Mouse (Mus musculus): ENCODE data around the gene Gm5737.

The Gm5737 gene

DNA sequence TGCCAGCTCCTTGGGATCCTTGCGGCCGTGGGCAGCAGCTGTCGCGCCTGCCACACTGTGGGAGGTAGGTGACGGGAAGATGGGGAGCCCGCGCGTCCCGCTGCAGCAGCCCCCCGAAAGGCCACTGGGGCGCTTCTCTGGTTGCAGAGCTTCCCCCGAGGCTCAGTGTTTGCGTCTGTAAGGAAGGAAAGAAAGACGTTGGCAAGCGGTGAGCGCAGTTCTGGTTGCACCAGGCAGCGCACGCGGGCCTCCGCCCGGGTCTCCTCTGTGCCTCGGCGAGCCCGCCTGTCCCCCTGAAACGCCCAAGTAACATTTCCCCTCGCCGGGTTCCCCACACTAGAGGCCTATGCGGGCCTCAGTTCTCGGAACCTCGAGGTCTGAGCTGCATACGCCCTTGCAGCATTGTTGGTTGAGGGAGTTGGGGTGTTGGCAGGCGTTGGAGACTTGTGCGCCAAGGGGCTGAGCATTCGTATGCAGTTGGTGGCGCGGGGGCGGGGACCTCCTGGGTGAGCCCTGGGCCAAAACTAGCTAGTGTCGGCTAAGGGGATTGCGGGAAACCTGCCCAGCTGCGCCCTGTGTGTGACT lies 31.0 kb downstream of the Gm5737 start:
- peak; percentile 49 to 62 for DNase-seq

DNA sequence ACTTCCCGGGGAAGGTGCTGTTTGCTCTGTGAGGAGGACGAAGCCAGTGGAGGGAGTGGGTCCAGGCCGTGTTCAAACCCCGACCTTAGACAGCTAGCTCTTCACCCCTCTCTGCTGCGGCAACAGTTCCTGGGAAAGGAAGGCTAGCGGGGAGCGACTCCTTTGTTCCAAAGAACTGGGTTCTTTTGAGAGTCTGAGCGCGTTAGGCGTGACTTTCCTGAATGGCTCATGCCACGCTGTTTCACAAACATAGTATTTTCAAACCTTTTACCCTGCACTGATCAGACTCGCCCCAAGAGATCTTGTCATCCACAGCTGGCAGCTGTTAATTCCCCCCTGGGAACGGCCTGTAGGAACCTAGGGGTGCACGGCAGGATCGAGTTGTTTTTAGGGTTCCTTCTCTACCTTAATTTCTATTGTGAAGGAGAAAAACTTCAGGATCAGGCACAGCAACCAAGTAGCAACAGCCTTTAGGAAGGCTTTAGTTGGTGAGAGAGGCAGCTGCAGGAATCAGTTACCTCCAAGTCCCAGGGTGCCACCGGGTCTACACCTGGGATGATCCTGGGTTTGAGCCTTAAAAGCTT lies 31.8 kb downstream of the Gm5737 start:
- DNase-seq = no peak

DNA sequence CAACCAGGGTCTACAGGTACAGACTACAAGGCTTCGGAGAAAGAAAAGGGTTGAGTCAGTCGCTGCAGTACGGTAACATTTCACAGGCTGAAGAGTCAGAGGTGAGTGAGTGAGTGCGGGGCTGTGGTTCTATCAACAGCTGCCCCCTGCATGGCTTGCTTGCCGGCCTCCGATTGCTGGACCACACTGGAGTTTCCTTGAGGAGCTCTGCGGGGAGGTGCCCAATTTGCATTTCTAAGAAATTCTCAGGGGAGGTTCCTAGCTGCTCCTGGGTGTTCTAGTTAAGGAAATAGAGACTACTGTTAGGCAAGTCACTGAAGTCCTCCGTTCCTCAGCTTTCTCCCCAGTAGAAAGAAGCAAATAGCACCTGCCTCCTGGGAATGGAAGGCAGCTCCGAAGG lies 32.5 kb downstream of the Gm5737 start:
- no peak for DNase-seq

DNA sequence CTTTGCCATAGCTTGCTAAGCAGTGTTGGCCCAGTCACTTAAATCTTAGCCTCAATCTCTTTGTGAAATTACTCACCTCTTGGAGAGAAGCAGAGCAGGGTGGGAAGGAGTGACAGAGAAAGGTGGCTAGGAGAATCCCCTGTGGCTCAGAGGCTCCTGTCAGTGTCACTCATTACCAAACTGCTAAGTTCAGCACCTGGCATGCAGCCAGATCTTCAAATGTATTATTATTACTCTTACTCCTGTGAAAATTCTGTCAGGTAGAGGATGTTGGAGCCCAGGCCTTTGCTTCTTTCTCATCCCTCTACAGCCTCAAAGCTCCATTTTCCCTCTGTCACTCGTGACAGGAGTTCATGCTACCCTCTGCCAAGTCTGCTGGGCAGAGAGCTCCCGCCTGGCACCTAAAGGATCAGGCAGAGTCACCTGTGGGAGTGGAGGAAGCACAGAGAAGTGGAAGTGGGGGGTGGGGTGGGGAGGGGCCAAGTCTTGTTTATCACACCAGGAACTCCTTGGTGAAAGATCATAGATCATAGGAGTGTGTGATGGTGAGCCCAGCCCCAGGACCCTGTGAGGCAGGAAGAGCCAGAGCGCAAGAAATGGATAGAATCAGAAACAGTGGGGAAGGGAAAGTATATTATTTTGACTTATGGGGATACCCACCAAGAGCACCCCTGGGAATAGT lies 36.8 kb downstream of the Gm5737 start:
- DNase-seq = no peak

DNA sequence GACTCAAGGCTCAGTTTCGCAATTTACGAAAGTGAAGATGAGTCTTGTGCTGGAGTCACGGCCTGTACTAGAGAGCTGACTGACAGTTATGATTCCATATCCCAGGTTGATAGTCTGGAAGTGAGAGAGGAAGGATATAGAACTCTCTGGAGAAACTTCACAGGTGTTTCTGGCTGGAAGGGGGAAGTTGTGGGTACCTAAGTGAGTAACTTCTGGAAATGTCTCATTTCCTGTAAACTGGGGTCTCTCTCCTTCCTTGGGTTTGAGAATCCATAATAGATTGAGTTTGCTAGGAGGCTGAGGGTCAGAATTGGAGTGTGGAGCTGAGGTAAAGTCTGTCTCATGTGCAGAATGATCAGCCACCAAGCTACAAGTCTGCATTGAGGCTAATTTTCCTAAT lies 38.0 kb downstream of the Gm5737 start:
- DNase-seq = no peak

DNA sequence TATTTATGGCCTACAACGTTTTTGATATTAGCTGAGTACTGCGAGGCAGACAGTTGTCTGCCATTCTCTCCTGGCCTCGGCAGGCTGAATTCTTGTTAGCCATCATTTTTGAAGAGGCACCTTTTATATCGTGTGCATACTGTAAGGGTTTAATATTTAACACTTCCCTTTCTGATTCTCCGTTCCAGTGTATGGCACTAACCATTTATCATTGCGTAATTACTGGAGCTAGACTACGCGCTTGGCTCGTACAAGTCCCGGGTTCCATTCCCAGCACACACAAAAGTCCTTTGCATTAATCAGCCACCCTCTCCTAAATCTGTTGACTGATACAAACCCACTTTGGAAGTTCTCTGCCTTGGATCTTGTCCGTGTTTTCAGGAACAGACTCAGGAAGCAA lies 47.7 kb downstream of the Gm5737 start:
- DNase-seq = no peak

DNA sequence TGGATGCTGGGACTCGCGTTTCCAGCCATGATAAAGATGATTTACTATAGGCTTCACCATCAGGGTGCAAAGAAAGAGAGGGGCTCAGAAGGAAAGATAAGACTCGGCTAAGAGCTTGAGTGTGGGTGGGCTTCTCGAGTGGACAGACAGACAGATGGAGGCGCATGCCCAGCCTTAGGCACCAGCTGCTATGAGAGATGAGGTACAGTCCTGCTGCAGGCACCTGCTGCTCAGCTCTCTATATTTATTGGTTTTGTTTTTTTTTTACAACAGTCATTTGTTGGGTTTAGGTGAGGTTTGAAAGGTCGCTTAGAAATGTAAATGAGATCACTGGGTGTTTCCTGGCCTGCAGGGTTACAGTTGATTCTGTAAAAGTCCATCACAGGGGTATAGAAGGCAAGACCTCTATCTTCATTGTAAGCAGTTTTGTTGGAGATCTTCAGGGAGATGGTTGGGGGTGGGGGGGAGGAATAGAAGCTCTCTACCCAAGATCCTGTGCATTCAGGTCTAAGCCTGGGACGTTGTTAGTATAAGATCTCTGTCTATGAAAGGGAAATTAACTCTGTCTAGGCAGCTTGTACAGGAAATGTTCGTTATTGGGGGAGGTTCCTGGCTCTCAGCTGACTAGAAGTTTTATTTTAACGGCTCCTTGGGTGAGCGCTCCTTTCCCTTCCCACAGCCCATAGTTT lies 48.8 kb downstream of the Gm5737 start:
- no peak for DNase-seq

DNA sequence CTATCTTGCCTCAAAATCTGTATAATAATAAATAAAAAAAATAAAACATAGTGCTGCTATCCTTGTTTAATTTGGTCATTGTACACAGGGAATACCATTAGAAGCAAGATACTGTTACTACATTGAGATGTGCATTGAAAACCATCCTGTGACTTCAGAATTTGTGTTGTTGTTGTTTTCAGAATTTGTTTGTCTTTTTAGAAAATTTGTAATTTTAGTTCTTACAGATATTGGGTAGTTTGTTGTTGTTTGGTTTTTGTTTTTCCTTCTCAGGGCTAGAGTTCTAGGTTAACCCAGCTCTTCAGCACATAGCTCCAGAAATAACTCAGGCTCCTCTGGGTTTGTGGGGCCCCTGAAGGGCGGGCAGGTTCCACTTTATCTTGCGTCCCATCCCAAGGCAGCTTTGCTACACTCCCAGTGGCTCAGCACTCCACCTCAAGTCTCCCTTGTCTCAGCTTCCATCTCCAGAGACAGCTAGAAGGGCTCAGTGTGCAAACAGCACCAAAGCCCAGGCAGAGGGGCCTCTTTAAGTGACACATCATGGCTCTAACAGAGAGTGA lies 49.4 kb downstream of the Gm5737 start:
- DNase-seq = no peak

DNA sequence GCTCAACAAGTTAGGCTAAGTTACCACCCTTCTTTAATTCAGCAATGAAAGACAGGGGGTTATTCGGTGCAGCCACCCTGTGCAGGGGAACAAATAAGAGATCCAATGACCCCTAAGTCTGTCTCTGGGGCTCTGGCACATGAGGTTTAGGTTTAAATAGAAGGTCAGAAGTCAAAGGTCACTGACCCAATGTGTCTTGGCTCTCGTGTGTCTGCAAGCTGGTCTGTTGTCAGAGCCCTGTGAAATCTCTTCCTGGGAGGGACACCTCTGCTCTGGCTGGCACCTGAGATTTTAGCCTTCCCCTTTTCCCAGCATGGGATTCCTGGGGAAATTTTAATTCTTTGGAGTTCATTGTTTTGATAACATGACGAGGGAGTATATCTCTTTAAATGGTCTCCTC lies 50.0 kb downstream of the Gm5737 start:
- DNase-seq = no peak

DNA sequence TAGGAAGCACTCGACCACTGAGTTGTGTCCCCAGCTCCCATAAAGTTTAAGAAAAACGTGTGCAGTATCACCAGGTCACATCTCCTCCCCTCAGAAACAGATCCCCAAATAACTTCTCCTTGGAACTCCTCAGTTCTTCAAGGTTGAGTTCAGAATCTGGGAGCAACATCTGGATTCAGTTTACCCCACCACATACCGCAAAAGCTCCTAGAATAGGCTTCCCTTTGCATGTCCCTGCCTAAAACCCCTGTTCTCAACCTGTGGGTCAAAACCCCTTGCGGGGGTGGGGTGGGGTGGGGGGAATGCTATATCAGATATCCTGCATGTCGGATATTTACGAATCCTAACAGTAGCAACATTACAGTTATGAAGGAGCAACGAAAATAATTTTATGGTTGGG lies 50.5 kb downstream of the Gm5737 start:
- no peak for DNase-seq

DNA sequence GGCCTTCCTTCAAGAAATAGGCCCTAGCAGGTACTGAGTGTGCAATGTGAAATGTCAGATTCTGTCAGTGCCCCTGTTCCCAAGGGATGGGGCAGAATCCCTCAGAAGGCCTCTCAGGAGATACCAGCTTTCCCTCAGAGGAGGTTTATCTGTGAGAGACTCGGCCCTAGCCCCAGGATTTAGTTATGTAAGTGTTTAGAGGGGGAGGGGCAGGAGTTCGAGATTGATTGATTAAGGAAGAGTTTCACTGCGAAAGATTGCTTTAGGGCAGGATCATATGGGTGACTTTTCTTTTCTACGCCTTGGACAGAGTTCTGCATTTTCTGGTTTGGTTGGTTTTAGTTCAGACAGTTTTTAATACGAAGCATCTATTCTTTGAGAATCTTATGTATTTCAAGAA lies 51.3 kb downstream of the Gm5737 start:
- DNase-seq = no peak

DNA sequence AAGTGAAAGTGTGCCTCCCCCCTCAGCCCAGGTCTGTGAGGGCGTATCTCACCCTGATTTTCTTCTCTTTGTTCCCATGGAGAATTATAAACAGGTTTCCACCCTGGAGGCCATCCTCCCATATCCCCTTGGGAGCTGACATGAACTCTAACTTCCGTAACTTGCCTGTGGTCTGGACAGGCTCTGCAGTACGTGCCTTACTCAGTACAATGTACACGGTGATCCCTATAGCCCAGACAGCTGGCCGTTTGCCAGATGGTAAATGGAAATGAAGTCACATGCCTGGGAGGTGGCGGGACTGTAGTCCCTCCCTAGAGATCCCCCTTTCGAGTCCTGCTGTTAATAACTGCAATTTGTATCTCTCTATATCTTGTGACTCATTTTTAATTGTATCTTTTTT lies 52.9 kb downstream of the Gm5737 start:
- peak in 1 of 2 experiments; percentile 17 for DNase-seq

DNA sequence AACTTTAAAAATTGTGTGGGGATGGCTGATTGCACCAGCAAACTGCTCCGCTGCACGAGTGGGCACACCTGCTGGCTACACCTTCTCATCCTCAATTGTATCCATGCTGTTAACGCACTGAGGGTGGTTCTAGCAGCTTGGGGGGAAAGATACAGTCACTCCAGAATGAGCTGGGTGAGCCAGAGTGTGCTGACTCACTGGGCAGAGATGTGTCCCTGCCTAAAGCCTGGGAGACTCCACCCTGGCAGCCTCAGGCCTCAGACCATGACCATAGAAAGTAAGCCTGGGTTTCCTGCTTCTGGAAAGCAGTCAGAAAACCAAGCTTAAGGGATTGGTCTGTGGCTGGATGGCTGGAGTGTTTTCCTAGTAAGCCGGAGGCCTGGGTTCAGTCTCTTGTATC lies 53.7 kb downstream of the Gm5737 start:
- no peak for DNase-seq

DNA sequence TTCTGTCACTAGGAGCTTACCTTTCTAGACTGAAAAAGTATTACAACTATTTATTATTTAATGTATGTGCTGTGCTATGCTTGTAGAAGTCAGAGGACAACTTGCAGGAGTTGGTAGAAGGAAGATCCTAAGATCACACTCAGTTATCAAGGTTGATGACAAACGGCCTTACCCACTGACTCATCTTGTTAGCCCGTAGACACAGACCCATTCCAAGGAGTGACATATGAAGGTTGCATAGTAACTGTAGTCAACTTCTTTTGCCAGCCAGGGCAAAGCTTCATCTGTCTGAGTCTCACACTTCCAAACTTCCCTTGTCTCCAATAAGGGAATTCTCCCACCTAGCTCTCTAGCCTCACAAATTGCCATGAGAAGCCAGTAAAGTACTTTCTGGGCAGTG lies 54.5 kb downstream of the Gm5737 start:
- DNase-seq = no peak

DNA sequence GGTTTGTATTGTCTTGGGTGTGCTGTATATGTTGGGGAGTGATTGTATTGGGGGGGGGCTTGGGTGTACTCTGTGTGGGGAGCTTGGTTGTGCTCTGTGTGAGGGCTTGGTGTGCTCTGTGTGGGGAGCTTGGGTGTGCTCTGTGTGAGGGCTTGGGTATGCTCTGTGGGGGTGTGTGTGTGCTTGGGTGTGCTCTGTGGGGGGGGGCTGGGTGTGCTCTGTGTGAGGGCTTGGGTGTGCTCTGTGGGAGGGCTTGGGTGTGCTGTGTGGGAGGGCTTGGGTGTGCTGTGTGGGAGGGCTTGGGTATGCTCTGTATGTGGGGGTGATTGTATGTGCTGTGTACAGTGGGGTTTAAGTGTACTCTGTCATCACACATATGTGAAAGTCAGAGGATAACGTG lies 55.6 kb downstream of the Gm5737 start:
- DNase-seq = no peak

DNA sequence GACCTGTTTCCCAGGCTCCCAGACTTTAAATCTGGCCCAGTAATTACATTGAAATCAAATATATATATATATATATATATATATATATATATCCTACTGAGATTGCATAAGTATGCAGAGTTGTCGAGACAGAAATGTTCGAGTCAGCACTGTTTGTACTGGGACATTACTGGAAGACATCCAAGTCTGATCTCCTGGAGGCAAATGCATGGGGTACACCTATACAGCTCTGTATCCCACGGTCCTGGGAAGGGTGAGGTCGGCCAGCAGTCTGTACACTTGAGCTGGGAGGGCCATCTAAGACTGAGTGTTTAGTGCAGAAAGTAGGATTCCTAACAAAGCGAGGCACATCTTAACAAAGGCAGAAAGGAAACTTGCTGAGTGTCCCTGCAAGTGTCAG lies 57.7 kb downstream of the Gm5737 start:
- no peak for DNase-seq

DNA sequence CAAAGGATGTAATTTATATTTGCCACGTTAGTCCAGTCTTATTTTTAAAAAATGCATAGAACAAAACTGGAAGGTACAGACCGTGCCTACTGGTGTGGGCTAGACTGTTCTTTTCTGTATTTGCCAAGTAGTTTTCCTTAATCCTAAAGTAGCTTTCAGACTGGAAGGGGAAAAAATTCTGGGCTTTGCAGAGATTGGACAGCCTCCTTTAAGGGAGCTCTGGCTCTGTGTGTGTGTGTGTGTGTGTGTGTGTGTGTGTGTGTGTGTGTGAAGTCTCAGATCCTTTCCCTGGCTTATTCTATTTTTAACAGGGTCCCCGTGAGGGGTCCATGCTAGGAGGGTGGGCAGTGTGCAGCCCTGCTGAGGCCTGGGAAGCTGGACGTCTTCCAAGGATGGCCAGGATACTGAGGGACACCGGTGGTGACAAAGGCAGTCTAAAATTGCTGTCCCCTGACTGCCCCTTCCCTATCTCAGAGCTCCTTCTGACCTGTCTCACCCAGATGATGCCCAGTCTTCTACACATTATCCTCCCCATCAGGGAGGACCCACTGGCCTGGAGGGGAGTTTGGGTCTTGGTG lies 58.4 kb downstream of the Gm5737 start:
- no peak for DNase-seq

DNA sequence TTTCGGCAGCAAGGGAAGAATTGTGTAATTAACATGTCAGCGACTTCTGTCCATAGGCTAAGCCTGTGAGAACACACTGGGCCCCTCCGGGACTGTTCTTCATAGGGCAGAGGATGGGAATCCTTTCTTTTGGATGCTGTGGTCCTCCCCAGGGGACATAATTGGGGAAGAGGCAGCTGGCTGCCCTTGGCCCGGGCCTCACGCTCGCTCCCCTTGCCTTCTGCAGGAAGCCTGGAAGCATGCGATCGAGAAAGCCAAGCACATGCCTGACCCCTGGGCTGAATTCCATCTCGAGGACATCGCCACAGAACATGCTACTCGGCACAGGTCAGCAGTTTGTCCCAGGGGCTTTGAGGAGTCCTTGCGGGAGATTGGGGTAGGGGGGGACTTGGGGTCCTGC lies 60.9 kb downstream of the Gm5737 start:
- DNase-seq = no peak

DNA sequence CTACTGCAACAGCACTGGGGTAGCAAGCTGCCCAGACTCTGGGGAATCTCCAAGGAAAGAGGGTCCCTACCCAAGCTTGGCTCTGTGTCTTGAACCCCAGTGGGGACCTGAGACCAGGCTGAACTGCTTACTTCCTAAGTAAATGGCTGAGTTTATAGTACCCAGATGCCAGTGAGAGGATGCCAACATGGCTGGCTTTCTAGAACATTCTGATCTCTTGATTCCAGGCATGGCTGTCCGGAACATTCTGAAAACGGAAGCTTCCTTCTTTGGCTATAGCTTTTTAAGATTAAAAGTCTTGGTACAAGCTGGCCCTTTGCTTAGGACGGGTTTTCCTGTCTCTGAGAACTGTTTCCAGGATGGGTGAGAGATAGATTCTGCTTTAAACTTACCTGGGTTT lies 61.9 kb downstream of the Gm5737 start:
- DNase-seq = no peak

DNA sequence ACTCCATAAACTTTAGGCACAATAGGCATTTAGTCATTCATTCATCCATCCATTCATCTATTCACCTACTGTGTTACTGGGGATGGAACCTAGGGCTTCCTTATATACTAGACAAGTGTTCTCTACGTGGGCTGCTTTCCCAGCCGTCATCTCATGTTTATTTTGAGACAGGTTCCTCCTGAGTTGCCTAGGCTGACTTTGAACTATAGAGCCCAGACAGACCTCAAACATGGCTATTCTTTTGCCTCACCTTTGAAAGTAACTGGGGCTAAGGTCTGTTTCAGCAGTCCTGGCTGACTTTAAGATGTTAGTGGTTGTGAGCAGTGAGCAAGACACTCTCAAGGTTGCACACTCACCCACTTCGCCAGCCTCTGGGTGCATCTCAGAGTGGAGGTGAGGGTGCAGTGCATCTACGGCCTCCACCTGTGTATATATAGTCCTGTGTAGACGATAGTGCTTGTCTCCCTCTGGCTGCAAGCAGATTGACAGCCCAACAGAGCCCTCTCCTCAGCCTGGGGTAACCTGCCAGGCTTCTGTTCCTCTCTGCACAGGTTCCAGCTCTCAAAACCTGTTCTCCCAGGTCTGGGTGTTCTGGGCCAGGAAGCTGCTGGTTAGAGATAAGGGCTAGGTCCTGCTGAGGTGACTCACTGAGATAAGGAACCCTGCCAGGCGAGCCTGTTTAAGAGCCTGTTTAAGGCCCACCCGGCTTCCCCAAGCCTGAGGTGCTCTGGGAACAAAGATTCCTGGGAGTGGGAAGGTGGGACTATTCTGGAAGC lies 62.8 kb downstream of the Gm5737 start:
- DNase-seq = peak in 1 of 2 experiments; percentile 9

DNA sequence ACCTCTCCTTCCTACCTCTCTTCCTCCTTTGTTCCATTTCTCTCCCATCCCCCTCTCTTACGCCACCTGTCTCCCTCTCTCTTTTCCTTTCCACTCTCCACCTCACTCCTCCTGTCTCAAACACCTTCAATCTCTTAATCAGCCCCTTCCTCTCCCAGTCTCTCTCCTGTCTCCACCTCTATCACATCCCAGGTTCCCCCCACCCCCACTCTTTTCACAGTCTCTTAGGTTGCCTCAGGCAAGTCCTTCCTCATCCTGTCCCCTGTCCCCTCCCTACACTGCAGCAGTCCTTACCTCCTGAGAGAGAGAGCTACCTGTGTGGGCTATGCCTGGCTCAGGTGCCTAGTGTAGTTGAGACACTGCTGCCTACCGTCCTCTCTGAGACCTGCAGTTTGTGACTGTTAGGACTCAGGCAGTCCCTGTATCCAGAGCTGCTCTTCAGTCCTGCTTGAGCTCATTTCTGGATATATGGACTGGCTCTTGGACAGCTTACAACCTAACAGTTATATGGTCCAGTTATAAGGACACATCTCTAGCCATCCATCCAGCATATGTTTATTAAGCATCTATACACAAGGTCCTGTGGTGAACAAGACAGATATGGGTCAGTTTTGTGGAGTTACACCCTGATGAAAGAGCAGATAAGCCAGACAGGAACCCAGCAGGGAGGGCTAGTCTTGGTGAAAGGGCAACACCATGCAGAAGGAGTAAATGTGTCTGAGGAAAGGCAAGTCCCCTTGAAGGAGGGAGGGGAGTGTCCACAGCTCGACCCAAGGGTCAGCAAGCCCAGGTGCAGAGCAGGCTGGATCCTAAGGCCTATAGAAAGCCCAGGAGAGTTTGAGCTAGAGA lies 63.6 kb downstream of the Gm5737 start:
- no peak for DNase-seq

DNA sequence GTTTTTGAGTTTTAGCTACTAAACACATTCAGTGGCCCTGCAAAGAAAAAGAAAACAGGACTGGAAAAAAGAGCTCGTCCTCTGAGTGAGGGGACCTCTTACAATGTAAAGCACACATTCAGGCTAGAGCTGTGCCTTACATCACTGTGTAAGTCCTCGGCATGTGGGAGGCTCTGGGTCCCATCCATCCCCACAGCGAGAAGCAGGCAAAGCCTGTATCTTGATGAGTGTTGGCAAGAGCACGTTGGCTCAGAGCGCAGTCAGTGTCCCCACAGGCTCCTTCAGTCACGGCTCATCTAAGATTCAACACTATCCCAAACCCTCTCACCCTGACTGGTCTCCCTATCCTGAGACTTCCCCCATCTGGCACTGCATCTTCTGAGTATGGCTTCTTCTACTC lies 66.1 kb downstream of the Gm5737 start:
- DNase-seq = no peak

All from kidney, adult 8-10 months (tissue).